Mouse (Mus musculus) heart, adult 2 months (tissue): ENCODE measurements around the gene Map1lc3b. TPM values are rescaled to one million over a fixed set of nuclear protein-coding genes. Genes with fewer than 3 reads are reported as not detected.

Experiments
- DNase-seq, 2 experiments: peaks; one replicate each; pipeline ENCODE4 v3.0.0; 2021
- H3K27ac ChIP-seq: fragments of 200-600 bp; 2 replicates; pipeline ENCODE4 v1.8.1; 2022
- H3K27me3 ChIP-seq: fragments of 200-500 bp; 2 replicates; pipeline ENCODE4 v1.6.1; 2012; ENCODE audit warnings: mild to moderate bottlenecking, low read length, inconsistent platforms, mixed read lengths; ENCODE audit not compliant: control insufficient read depth, insufficient read depth
- H3K36me3 ChIP-seq: fragments of 200-500 bp; 2 replicates; pipeline ENCODE4 v1.6.1; 2012; ENCODE audit warnings: low read length, inconsistent platforms; ENCODE audit not compliant: control insufficient read depth, insufficient read depth
- H3K4me1 ChIP-seq: fragments of 200-500 bp; 2 replicates; pipeline ENCODE4 v1.6.1; 2011; ENCODE audit warnings: low read length; ENCODE audit not compliant: control insufficient read depth, insufficient read depth
- H3K4me3 ChIP-seq: fragments of 200-600 bp; 2 replicates; pipeline ENCODE4 v1.8.1; 2022
- H3K79me2 ChIP-seq: fragments of 200-500 bp; replicated peaks from 2 replicates; pipeline ENCODE4 v1.6.1; 2012; ENCODE audit warnings: mild to moderate bottlenecking, inconsistent platforms, low read length, moderate library complexity, mixed read lengths; ENCODE audit not compliant: control insufficient read depth, insufficient read depth
- H3K9ac ChIP-seq: fragments of 200-500 bp; 2 replicates; pipeline ENCODE4 v1.6.1; 2012; ENCODE audit warnings: low read depth, mild to moderate bottlenecking, control low read depth, inconsistent platforms, low read length, mixed read lengths
- CTCF ChIP-seq: fragments of 200-600 bp; IDR thresholded peaks from 2 replicates; pipeline ENCODE4 v1.8.1; 2022; ENCODE audit warnings: antibody characterized with exemption, mild to moderate bottlenecking, moderate library complexity
- EP300 ChIP-seq: fragments of 200-500 bp; IDR thresholded peaks from 2 replicates; pipeline ENCODE4 v1.6.1; 2011; ENCODE audit warnings: low read depth, low read length, control low read depth; ENCODE audit not compliant: insufficient read depth
- POLR2A ChIP-seq: fragments of 200-500 bp; IDR thresholded peaks from 2 replicates; pipeline ENCODE4 v1.6.1; 2011; ENCODE audit warnings: mild to moderate bottlenecking, low read depth, low read length, control low read depth; ENCODE audit not compliant: insufficient read depth
- WGBS: fragments of 180-500 bp; shearing (Covaris S2); methylation state at CpG from one replicate; pipeline ENCODE4 v1.1.7; 2018; 5-methylcytosine and 5-hydroxymethylcytosine counted together
- intact Hi-C: fragments of 180-260 bp; cut with DNase I; formaldehyde crosslinking; loops from one replicate; pipeline ENCODE4 v1.15.1; 2025
- polyA plus RNA-seq: library from polyadenylated mRNA; depleted of rRNA; stranded (reverse); fragments of >200 nt; gene quantifications from 2 replicates; pipeline ENCODE4 v1.2.3, GENCODE M21; 2012
- total RNA-seq, 2 experiments: library from RNA; stranded (reverse); gene quantifications; 2 replicates each; pipeline ENCODE4 v1.2.3; 2021

Gene Map1lc3b
- total and polyA plus RNA-seq, 3 experiments: 129 to 277 (median 235) TPM

DNA sequence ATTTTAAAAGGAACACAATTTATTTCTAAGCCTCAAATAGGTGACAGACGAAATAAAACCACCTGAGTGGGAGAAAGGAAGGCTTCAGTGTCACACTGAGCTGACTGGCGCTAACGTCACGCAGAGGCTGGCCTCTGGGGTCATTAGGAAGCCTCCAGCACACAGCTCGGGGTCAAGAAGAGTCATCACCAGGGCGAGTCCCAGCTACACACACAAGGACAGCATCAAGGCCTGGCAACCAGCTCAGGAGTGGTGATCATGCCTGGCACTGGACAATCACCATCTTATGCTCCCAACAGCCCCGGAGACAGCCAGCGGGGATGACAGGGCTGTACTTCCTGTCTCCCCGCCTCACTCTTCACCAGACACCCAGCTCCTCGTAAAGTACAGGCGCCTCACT lies 32.4 kb upstream of the Map1lc3b start:
- Histone ChIP-seq H3K79me2 (peaks cover 3% of the 10 kb centered on the region; the same call in 1 of the 2 replicates), H3K36me3 (no peaks in the 10 kb centered on the region), H3K27ac (no peak overlapping the region), H3K9ac (no peak overlapping the region), H3K27me3 (no peaks in the 10 kb centered on the region), H3K4me1 (peaks cover 9% of the 10 kb centered on the region), H3K4me3 (no peak overlapping the region)
- WGBS: 87% methylated on average over 11 of the region's 11 CpGs
- DNase-seq: no peak
- intact Hi-C loops: no loop called here
- TF ChIP-seq POLR2A: no peak
- TF ChIP-seq CTCF: no peak
- TF ChIP-seq EP300: no peak

DNA sequence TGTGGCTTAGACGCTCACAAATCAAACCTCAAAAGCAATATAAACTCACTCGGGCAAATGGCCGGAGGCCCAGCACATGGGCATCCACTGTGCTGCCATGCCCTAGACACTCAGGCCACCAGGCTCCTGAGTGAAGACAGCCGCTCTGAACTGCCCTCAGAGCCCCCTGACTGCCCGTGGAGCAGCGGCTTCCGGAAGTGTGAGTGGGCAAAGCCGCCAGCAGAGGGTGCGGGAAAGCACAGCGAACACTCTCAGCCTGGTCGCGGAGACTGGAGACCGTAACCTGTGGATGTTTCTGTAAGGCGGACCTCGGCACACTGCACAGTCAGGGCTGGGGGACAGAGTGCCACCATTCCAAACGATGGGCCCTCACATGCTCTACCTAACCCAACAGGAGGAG lies 31.6 kb upstream of the Map1lc3b start:
- Histone ChIP-seq H3K4me1 (peaks cover 13% of the 10 kb centered on the region), H3K27me3 (no peaks in the 10 kb centered on the region), H3K79me2 (peaks cover 3% of the 10 kb centered on the region; the same call in 1 of the 2 replicates), H3K4me3 (no peak overlapping the region), H3K9ac (no peak overlapping the region), H3K27ac (no peak overlapping the region), H3K36me3 (no peaks in the 10 kb centered on the region)
- peak in 1 of 2 experiments; percentile 14 for DNase-seq
- TF ChIP-seq EP300 (no peak), CTCF (no peak), POLR2A (no peak)
- 85% methylated on average over 16 of the region's 16 CpGs for WGBS
- intact Hi-C loops: no loop called here

DNA sequence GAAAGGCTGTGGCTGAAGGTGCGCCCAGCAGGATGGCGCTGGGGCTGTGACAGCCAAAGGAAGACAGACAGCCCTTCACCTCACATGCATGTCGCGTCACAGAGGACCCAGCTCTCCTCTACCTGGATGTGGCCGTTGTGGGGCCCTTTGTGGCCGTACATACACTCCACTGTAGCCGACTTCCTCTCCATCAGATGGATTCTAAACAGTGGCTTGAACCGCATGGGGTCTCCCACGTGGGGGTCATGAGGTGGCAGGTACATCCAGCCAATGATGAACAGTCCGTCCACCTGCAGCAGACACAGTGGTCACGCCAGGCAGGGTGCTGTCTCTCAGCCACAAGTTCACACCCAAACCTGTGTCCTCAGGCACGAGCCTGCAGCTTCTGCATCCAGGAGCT lies 30.4 kb upstream of the Map1lc3b start:
- no peaks in the 10 kb centered on the region for H3K36me3 ChIP-seq

DNA sequence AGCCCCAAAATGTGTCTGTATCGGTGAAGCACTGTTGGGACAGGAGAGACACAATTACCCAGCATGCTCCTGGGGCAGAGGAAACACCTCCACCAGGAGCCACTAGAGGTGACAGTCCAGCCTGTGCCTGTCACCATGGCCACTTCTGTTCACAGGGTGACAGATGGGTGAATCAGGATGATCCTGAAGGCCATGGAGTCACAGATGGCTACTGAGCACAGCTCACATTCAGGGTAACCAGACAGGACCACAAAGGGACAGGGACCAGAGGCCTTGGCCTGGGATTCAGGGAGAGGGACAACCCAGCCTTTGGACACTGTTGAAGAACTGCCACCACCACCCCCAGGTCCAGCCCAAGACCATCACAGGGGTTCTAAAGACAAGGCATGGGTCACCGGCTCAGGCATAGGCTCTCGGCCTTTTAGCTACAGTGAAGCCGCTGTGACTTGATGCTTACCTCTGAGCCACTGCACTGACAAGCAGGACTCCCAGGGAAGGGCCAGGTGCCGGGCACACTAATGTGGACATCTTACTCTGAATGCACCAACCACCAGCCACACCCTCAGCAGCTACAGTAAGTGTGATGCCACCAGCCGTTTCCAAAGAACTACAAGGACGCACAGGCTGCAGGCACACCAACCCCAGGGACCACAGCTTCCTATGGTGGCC lies 29.6 kb upstream of the Map1lc3b start:
- Histone ChIP-seq H3K9ac (no peak overlapping the region), H3K36me3 (no peaks in the 10 kb centered on the region), H3K27me3 (no peaks in the 10 kb centered on the region), H3K4me3 (no peak overlapping the region), H3K27ac (no peak overlapping the region; the same call in 1 of the 2 replicates), H3K79me2 (peaks cover 2% of the 10 kb centered on the region; the same call in 1 of the 2 replicates), H3K4me1 (peaks cover 13% of the 10 kb centered on the region)
- WGBS: 95% methylated on average over 7 of the region's 7 CpGs
- no peak for TF ChIP-seq CTCF
- TF ChIP-seq POLR2A: no peak
- no peak for TF ChIP-seq EP300
- no peak for DNase-seq
- intact Hi-C loops: no loop called here

More for the DNA sequence above, 30.4 kb upstream of the Map1lc3b start:
- WGBS: 94% methylated on average over 12 of the region's 12 CpGs
- Histone ChIP-seq H3K4me1 (peaks cover 13% of the 10 kb centered on the region), H3K27ac (no peak overlapping the region), H3K79me2 (peaks cover 3% of the 10 kb centered on the region; the same call in 1 of the 2 replicates), H3K4me3 (no peak overlapping the region), H3K9ac (no peak overlapping the region), H3K27me3 (no peaks in the 10 kb centered on the region)
- no peak for DNase-seq
- TF ChIP-seq POLR2A: no peak
- TF ChIP-seq EP300: no peak
- TF ChIP-seq CTCF: no peak
- intact Hi-C loops: no loop called here

DNA sequence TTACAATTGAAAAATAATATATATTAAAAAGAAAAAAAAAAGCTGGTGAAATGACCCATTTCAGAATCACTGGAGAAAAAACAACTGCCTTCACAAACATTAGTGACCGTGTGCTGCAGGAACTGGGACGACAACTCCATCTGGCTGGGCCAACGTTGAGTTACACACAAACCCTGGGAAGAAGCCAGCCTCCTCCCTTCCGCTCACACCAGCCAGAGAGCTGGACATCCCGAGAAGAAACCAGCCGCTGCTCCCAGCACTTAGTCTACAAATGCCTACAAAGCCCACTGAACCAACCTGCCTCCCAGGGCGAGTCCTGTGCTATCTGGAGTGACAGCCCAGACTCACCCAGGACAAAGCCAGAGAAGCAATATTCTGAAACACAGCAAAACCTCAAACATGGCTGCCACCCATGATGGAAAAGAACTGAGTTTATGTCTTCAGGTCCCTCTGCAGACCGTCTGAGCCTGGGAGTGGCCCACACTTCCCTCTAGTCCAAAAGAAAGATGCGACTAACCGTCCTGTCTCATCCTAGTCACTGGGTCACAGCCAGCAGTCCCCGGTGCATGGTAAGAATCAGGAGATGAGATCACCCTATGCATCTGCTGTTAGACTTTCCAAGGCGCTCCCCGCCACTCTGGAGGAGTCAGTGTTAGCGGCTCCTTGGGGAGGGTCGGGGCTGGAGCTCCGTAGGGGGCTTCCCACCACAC lies 28.4 kb upstream of the Map1lc3b start:
- peak overlapping the region; percentile 6; the same call in 1 of the 2 replicates for H3K4me3 ChIP-seq
- peaks cover 2% of the 10 kb centered on the region; the same call in 1 of the 2 replicates for H3K79me2 ChIP-seq
- H3K27me3 ChIP-seq: no peaks in the 10 kb centered on the region
- H3K27ac ChIP-seq: peak overlapping the region; percentile 88
- DNase-seq: peak; percentile 78
- intact Hi-C loops: no loop called here
- H3K4me1 ChIP-seq: peaks cover 13% of the 10 kb centered on the region
- WGBS: 46% methylated on average over 16 of the region's 16 CpGs
- H3K36me3 ChIP-seq: no peaks in the 10 kb centered on the region
- H3K9ac ChIP-seq: peak overlapping the region; percentile 27
- TF ChIP-seq EP300 (0 out of 2 replicates have a peak, but pooled peaks have one; percentile 40), POLR2A (peak; percentile 72), CTCF (no peak)
